Mouse (Mus musculus) spleen, postnatal 4 days (tissue): ENCODE data around the gene Cep95.

Source experiments
- DNase-seq, 2 experiments: peaks; one replicate each; pipeline ENCODE4 v3.0.0; 2022; ENCODE audit warnings: low spot score in 2 of 2

The Cep95 gene

GRCm38 (mm10) chr11:106814601-106815320 is 25.7 kb downstream of the Cep95 start:
- no peak for DNase-seq

- no peak for DNase-seq
Measured at GRCm38 (mm10) chr11:106815331-106815730, 26.3 kb downstream of the Cep95 start.

GRCm38 (mm10) chr11:106815761-106816160 is 26.7 kb downstream of the Cep95 start:
- no peak for DNase-seq

DNA sequence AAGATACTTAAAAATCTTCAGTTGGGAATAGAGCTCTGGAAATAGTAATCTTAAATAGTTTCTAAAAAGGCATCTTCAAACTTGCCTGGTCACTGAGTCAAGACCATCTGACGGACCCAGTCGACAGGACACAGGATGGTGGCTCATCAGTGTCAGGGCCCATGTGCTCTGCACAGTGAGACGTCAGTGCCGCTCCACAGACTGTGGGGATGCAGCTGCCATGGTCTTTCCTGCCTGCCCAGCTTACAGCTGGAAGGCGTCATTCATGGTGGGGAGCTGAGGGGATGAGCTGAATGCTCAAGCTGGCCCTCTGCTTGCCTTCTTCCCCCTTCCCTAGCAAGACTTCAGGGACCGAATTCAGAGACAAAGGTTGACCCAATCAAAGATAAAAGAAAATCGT is 27.3 kb downstream of the Cep95 start:
- DNase-seq: no peak

DNA sequence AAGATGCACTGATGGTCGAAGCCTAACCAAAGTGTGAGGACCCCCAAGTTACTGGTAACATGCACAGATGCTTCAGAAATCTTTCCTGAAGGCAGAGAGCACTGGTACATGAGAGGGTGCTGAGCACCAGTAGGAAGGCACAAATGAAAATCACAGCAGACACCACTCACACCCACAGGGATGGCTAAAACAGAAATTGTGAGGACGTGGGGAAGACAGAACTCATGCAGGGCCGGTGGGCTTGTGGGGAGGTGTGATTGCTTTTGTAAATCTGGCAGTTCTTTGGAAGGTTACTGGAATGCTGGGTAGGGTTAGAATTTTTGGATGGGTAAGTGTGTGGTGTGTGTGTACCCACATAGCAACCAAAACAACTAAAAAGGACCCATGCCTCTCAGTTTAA is 28.1 kb downstream of the Cep95 start:
- no peak for DNase-seq

DNA sequence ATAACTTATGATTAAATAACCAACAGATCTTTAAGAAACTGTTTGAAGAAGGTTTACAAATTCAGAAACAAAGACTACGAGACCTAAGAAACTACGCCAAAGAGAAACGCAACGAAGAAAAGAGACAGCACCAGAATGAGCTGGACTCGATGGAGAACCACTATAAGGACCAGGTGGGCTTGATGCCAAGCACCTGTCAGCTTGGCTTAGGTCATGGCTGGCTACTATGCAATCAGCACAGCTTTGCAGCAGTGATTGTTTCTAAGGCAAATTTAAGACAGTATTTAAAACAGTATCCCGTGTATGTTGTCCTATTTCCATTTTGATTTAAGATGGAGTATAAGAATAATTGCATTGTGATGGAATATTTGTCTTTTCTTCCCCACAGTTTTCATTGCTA is 28.8 kb downstream of the Cep95 start:
- DNase-seq: no peak

DNA sequence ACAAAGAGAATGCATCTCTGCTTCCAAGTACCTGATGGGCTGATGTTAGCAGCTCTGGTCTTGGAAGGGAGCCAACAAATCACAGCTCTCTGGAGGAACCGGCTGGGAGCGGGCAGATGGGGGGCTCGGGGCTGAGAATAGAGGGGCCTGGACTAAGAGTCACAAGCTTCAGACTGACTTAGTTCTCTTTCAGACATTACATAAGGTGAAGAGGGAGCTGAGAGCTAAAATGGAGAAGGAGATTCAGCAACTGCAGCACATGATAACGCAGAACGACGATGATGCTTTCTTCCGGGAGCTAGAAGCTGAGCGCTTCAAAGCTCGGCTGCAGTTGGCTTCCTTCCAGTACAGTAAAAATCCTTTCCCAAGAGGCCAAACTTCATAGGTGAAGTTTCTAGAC is 29.3 kb downstream of the Cep95 start:
- DNase-seq: no peak

GRCm38 (mm10) chr11:106819595-106819994 is 30.5 kb downstream of the Cep95 start:
- DNase-seq: no peak

DNA sequence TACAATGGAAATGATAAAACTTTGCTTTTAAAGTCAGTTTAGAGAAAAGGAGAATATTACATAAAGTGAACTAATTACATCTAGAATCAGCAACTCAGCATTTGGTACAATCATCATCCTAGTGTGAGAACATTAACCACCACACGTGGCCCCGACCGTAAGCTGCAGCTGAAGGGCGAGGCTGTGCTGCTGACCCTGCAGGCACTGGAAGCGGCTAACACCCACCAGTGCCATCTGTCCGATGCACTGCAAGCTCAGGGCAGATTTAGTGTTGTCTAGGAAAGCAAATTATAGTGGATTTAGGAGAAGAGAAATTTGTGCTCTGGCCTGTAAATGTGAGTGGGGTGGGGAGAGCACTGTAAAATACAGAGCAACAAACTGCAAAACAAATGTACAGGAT is 31.2 kb downstream of the Cep95 start:
- DNase-seq: no peak

GRCm38 (mm10) chr11:106820972-106821371 is 31.9 kb downstream of the Cep95 start:
- no peak for DNase-seq

DNA sequence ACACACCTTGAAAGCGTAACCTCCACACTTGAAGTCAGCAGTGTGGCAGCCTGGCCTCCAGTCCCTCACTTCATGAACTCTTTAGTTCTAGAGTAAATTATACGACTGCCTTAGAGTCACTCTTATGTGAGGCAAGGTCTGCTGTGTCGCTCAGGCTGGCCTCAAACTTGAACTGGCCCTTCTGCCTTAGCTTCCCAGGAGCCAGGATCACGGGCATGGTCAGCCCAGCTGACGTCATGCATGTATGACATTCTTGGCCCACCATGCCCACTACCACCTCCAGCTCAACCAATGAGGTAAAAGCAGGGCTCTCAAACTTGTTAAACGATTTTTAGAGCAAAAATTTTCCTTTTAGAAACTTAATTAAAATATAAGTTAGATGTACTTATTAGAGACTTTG is 32.3 kb downstream of the Cep95 start:
- no peak for DNase-seq

- DNase-seq: no peak
Measured at GRCm38 (mm10) chr11:106822491-106822890, 33.4 kb downstream of the Cep95 start.

DNA sequence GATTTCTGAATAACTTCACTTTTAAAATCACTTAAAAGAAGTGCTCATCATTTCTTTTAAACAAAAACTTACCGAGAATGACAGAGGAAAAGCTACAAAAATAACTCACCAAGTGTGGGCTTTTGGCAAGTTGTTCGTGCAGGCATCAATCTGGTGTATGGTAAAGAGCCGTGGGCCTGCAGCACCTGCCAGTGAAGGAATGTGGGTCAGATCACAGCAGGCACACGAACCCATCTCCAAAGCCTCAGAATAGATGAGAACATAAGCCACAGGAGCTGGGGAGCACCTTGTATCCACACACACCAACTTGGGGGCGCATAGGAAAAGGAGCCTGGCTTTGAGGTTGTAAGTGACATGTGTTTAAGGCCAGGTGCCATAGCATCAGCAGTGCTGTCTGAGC is 33.9 kb downstream of the Cep95 start:
- no peak for DNase-seq

DNA sequence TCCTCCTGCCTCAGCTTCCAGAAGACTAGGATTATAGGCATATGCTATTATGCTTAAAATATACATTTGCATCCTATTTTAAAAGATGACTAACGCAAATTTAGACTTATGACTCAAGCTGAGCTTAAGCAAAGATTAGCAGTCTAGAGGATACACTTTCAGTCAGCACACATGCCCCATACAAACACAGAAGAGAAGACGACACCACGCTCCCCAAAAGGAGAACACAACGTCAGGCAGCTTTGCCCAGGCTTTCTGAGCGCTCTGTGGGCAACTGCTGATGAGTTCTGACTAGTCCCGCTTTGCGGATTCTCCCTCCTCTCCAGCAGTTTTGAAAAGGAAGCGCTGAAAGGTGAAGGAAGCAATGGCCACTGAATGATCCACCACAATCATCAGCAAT is 34.7 kb downstream of the Cep95 start:
- DNase-seq: no peak

- DNase-seq: no peak
Measured at GRCm38 (mm10) chr11:106824403-106824802, 35.4 kb downstream of the Cep95 start.

- no peak for DNase-seq
Measured at GRCm38 (mm10) chr11:106828079-106828478, 39.0 kb downstream of the Cep95 start.

- DNase-seq: no peak
Measured at GRCm38 (mm10) chr11:106842002-106842401, 53.0 kb downstream of the Cep95 start.

DNA sequence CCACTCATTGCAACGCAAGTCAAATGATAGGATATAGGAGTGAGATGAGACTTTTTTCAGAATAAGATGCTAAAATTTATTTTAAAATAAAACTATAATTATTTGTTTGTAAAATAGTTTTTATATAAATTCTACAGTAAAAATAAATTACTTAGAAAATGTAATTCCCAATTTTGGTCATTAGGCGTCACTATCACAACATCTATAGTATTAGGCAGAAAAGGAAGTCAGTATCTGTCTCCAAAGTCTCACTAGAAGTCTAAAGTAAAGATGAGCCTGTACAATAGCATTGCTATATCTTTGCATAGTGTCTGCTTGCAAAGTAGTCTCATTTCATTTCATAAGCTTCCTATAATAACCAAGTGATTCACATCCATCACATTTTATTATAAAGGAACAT is 62.4 kb downstream of the Cep95 start:
- no peak for DNase-seq
